Comparison of ENCODE assay signal across 8 mouse cellular contexts in genomic region chr8:11758482-11759281, GRCm38 (mm10). TPM values are rescaled to one million over a fixed set of nuclear protein-coding genes. Genes with fewer than 3 reads are reported as not detected.
DNase-seq lines count a peak whose midpoint lies in the region; ATAC-seq and TF ChIP-seq lines count a peak whose summit lies in the region.

No protein-coding gene starts in this region.

- ATAC-seq in neural tube, embryonic 13.5 days (ENCODE audit: low read depth) = peak; percentile 70

- peak overlapping the region; percentile 98 for H3K4me2 ChIP-seq in neural tube, embryonic 13.5 days

- peak; percentile 10 for DNase-seq in ovary, postnatal 14 days (ENCODE audit: low spot score)
- no peak for DNase-seq in ovary, postnatal 36 days (ENCODE audit: low spot score)
- DNase-seq in WW6 (ENCODE audit: low read depth, low spot score) = peak; percentile 11
- peak; percentile 26 to 43 for DNase-seq in kidney, postnatal 4 days
- no peak for DNase-seq in layer of hippocampus, adult 9-11 months
- DNase-seq in ovary, postnatal 10 days (ENCODE audit: low spot score) = no peak

- H3K27me3 ChIP-seq in neural tube, embryonic 13.5 days = no peaks in the 10 kb centered on the region

- no peaks in the 10 kb centered on the region for H3K36me3 ChIP-seq in neural tube, embryonic 13.5 days

- H3K27ac ChIP-seq in embryonic fibroblast, embryonic 13.5 days (ENCODE audit: insufficient read depth, low read length) = no peak overlapping the region
- peak overlapping the region; percentile 85 for H3K27ac ChIP-seq in neural tube, embryonic 13.5 days (replicated peaks)

- H3K9ac ChIP-seq in neural tube, embryonic 13.5 days = peak overlapping the region; percentile 91

- 2% methylated on average over 45 of the region's 53 CpGs for WGBS in neural tube, embryonic 13.5 days

- no peak for TF ChIP-seq CTCF in embryonic fibroblast, embryonic 13.5 days (IDR thresholded peaks at IDR 0.05; ENCODE audit: borderline replicate concordance, insufficient read depth, low read length)

- no peak for TF ChIP-seq POLR2A in embryonic fibroblast, embryonic 13.5 days (IDR thresholded peaks at IDR 0.05; ENCODE audit: low read depth, low read length)

- no peaks in the 10 kb centered on the region for H3K9me3 ChIP-seq in neural tube, embryonic 13.5 days

- H3K4me3 ChIP-seq in embryonic fibroblast, embryonic 13.5 days (ENCODE audit: insufficient read depth, low read length) = peak overlapping the region; percentile 70
- H3K4me3 ChIP-seq in neural tube, embryonic 13.5 days = peak overlapping the region; percentile 85

- H3K4me1 ChIP-seq in embryonic fibroblast, embryonic 13.5 days (ENCODE audit: control insufficient read depth, insufficient read depth, low read length) = no peaks in the 10 kb centered on the region
- peaks cover 24% of the 10 kb centered on the region for H3K4me1 ChIP-seq in neural tube, embryonic 13.5 days (replicated peaks)

RNA-seq across cellular contexts. Expression of gene Arhgef7, which starts 31.2 kb away (rescaled TPM):
- polyA plus RNA-seq in embryonic fibroblast, embryonic 13.5 days (2011; ENCODE audit: insufficient read length, low read depth, missing spikeins) = 31.5 and 40.8 TPM in 2 replicates
- polyA plus RNA-seq in neural tube, embryonic 13.5 days (2015; fragmentation: Nextera tagmentation; extraction: Ambion mirVana) = 60.7 and 61.6 TPM in 2 replicates

RNA-seq across cellular contexts. Expression of gene 1700016D06Rik, which starts 57.8 kb away (rescaled TPM):
- polyA plus RNA-seq in embryonic fibroblast, embryonic 13.5 days (2011; ENCODE audit: insufficient read length, low read depth, missing spikeins) = not detected in 2 replicates
- polyA plus RNA-seq in neural tube, embryonic 13.5 days (2015; fragmentation: Nextera tagmentation; extraction: Ambion mirVana) = not detected in 2 replicates

Comparison
In these comparisons a context has a peak if more than half of its experiments do, and no peak if none do; other contexts are left out.
1. DNase-seq: peak in ovary, postnatal 14 days (single experiment), WW6 (single experiment) and kidney, postnatal 4 days (2 of 2); none in ovary, postnatal 36 days (single experiment), layer of hippocampus, adult 9-11 months (single experiment) and ovary, postnatal 10 days (single experiment).